Mouse (Mus musculus) brain, embryonic 14.5 days (tissue): ENCODE measurements around the gene Gpr85.

Experiments used
- CTCF ChIP-seq: fragments of 200-500 bp; IDR thresholded peaks from 2 replicates; pipeline ENCODE4 v1.5.1; 2012; ENCODE audit warnings: inconsistent platforms, mild to moderate bottlenecking, moderate library complexity, borderline replicate concordance; ENCODE audit not compliant: insufficient read depth, insufficient read length; ENCODE audit errors: extremely low read depth
- POLR2A ChIP-seq: fragments of 200-500 bp; IDR thresholded peaks from 2 replicates; pipeline ENCODE4 v1.6.1; 2012; ENCODE audit warnings: mild to moderate bottlenecking, inconsistent platforms, borderline replicate concordance; ENCODE audit not compliant: poor library complexity, insufficient read depth, insufficient read length, severe bottlenecking; ENCODE audit errors: extremely low read depth

GRCm38 (mm10) chr6:13872076-13872475 lies 32.3 kb upstream of the Gpr85 start:
- TF ChIP-seq CTCF (no peak), POLR2A (no peak)
